Comparison of ENCODE assay signal across 8 mouse cellular contexts in the genomic region with DNA sequence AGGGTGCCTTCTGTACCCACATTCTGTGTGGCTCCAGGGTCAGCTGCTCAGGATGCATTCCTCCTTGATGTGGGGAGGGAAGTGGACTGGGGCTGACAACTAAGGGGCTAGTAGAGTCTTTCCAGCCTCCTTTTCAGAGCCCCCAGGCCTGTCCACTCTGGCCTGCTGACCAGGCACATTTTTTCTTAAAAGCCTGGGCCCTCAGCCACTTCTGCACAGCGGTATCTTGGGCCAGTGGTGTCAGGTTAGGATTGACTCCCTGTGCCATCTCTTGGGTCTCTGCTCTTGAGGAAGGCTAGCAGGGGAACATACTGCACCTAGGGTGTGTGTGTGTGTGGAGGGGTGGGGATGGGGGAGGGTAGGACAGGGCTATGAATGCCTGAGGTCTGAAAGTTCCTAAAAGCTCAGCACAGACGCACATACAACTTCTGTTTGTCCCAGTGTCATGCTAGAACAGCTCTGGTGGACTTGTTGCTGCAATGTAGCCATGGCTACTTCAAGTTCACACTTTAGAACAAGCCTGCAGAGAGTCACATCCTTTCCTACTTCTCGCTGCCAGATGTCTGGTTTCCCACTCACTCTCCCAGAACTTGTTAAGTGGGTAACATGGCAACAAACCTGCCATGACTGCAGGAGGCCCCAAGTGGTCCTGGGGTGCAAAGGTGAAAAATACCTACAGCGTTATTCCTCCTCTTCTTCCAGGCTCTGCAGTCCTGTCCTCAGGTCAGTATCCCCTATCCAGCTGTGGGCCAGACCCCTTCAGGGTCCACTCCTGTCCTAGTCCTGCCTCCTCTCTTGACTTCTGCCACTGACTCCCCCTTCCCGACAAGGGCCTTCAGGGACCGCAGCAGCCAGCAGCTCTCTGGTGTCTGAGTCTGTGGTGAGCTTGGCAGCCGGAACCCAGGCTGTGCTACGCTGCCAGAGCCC. TPM values are rescaled to one million over a fixed set of nuclear protein-coding genes. Genes with fewer than 3 reads are reported as not detected.
A peak's percentile ranks its signal among the peaks of the same experiment; 100 is the strongest.
DNase-seq lines count a peak whose midpoint lies in the region; ATAC-seq and TF ChIP-seq lines count a peak whose summit lies in the region.

No protein-coding gene starts in this region.

- H3K4me1 ChIP-seq in thymus, adult 2 months (replicated peaks; ENCODE audit: control insufficient read depth, insufficient read depth, low read length), result peaks cover 21% of the 10 kb centered on the region
- no peaks in the 10 kb centered on the region for H3K4me1 ChIP-seq in hindbrain, postnatal 0 days (ENCODE audit: insufficient read depth, low read length)
- H3K4me1 ChIP-seq in midbrain, embryonic 15.5 days, result peaks cover 14% of the 10 kb centered on the region; the same call in 1 of the 2 replicates

- H3K9ac ChIP-seq in hindbrain, postnatal 0 days (replicated peaks; ENCODE audit: low read length), result peak overlapping the region; percentile 35
- H3K9ac ChIP-seq in midbrain, embryonic 15.5 days, result no peak overlapping the region

- 22% methylated on average over 8 of the region's 8 CpGs for WGBS in thymus, adult 2 months
- WGBS in hindbrain, postnatal 0 days, result 18% methylated on average over 8 of the region's 8 CpGs
- WGBS in midbrain, embryonic 15.5 days, result 8% methylated on average over 8 of the region's 8 CpGs

- no peaks in the 10 kb centered on the region for H3K36me3 ChIP-seq in thymus, adult 2 months (ENCODE audit: control insufficient read depth, insufficient read depth, low read length)
- H3K36me3 ChIP-seq in hindbrain, postnatal 0 days (ENCODE audit: insufficient read depth, low read length), result no peaks in the 10 kb centered on the region
- H3K36me3 ChIP-seq in midbrain, embryonic 15.5 days (replicated peaks), result no peaks in the 10 kb centered on the region

- no peak overlapping the region for H3K27ac ChIP-seq in thymus, adult 2 months (ENCODE audit: control insufficient read depth, insufficient read depth, low read length)
- H3K27ac ChIP-seq in hindbrain, postnatal 0 days, result peak overlapping the region; percentile 61; the same call in 1 of the 2 replicates
- peak overlapping the region; percentile 17; the same call in 1 of the 2 replicates for H3K27ac ChIP-seq in midbrain, embryonic 15.5 days

- H3K4me2 ChIP-seq in hindbrain, postnatal 0 days (ENCODE audit: low read depth, low read length), result peak overlapping the region; percentile 57
- peak overlapping the region; percentile 44 for H3K4me2 ChIP-seq in midbrain, embryonic 15.5 days

- ATAC-seq in hindbrain, postnatal 0 days, result no peak; the same call in 1 of the 2 replicates
- ATAC-seq in midbrain, embryonic 15.5 days (replicated peaks), result 0 out of 2 replicates have a peak, but pooled peaks have one; percentile 16
- ATAC-seq in megakaryocyte-erythroid progenitor cell, adult 5-6 weeks (replicated peaks; ENCODE audit: low FRiP score, low TSS enrichment, poor library complexity, severe bottlenecking), result no peak

- TF ChIP-seq POLR2A in thymus, adult 2 months (IDR thresholded peaks at IDR 0.05; ENCODE audit: control insufficient read depth, extremely low read depth, insufficient read depth, low read length, poor library complexity), result no peak

- peak; percentile 29 for DNase-seq in embryo, embryonic 10.5 days (ENCODE audit: low spot score)
- no peak for DNase-seq in embryo, embryonic 11 days
- no peak for DNase-seq in thymus, adult 2 months
- no peak for DNase-seq in thymus, postnatal 14 days
- no peak for DNase-seq in hindbrain, postnatal 0 days (ENCODE audit: low spot score)
- no peak for DNase-seq in left cerebral cortex, adult 11 months (ENCODE audit: low spot score)

- no peaks in the 10 kb centered on the region for H3K27me3 ChIP-seq in thymus, adult 2 months (ENCODE audit: control insufficient read depth, insufficient read depth, low read length)
- peaks cover 4% of the 10 kb centered on the region; the same call in 1 of the 2 replicates for H3K27me3 ChIP-seq in hindbrain, postnatal 0 days (ENCODE audit: insufficient read depth, low read length)
- peaks cover 22% of the 10 kb centered on the region for H3K27me3 ChIP-seq in midbrain, embryonic 15.5 days (replicated peaks)

- TF ChIP-seq CTCF in thymus, adult 2 months (IDR thresholded peaks at IDR 0.05; ENCODE audit: borderline replicate concordance, control insufficient read depth, extremely low read depth, insufficient read depth, low read length, poor library complexity), result no peak
- no peak for TF ChIP-seq CTCF in hindbrain, postnatal 0 days (IDR thresholded peaks at IDR 0.05; ENCODE audit: low read depth)

- H3K9me3 ChIP-seq in hindbrain, postnatal 0 days (ENCODE audit: low read length), result no peaks in the 10 kb centered on the region
- no peaks in the 10 kb centered on the region for H3K9me3 ChIP-seq in midbrain, embryonic 15.5 days

- H3K4me3 ChIP-seq in thymus, adult 2 months (ENCODE audit: control insufficient read depth, insufficient read depth, low read length), result peak overlapping the region; percentile 39
- H3K4me3 ChIP-seq in hindbrain, postnatal 0 days (ENCODE audit: low read length), result peak overlapping the region; percentile 30
- peak overlapping the region; percentile 28 for H3K4me3 ChIP-seq in midbrain, embryonic 15.5 days

RNA-seq across cellular contexts. Expression of a gene that starts 0.9 kb away (rescaled TPM):
- polyA plus RNA-seq in thymus, adult 2 months (2012; rRNA removed), result 30.7 and 43.4 TPM in 2 replicates
- 45.8 and 58.9 TPM in 2 replicates for total RNA-seq in hindbrain, postnatal 0 days (2014; rRNA removed)
- 39.4 and 41.6 TPM in 2 replicates for polyA plus RNA-seq in hindbrain, postnatal 0 days (2015; fragmentation: Nextera tagmentation; extraction: Ambion mirVana)
- 23.4 and 32.6 TPM in 2 replicates for polyA plus RNA-seq in midbrain, embryonic 15.5 days (2015; fragmentation: Nextera tagmentation; extraction: Ambion mirVana)
- not detected in 2 replicates for total RNA-seq in megakaryocyte-erythroid progenitor cell, adult 5-6 weeks (2014; fragmentation: Nextera tagmentation)
- total RNA-seq in megakaryocyte-erythroid progenitor cell, adult 5-6 weeks (2017), result not detected in 2 replicates

RNA-seq across cellular contexts. Expression of a gene that starts 6.9 kb away (rescaled TPM):
- 152 and 184 TPM in 2 replicates for polyA plus RNA-seq in thymus, adult 2 months (2012; rRNA removed)
- 141 and 166 TPM in 2 replicates for total RNA-seq in hindbrain, postnatal 0 days (2014; rRNA removed)
- polyA plus RNA-seq in hindbrain, postnatal 0 days (2015; fragmentation: Nextera tagmentation; extraction: Ambion mirVana), result 16.0 and 16.4 TPM in 2 replicates
- polyA plus RNA-seq in midbrain, embryonic 15.5 days (2015; fragmentation: Nextera tagmentation; extraction: Ambion mirVana), result 30.9 and 37.0 TPM in 2 replicates
- total RNA-seq in megakaryocyte-erythroid progenitor cell, adult 5-6 weeks (2014; fragmentation: Nextera tagmentation), result 24.2 and 49.5 TPM in 2 replicates
- total RNA-seq in megakaryocyte-erythroid progenitor cell, adult 5-6 weeks (2017), result 11.1 and 16.2 TPM in 2 replicates

RNA-seq across cellular contexts. Expression of a gene that starts 9.3 kb away (rescaled TPM):
- 230 and 238 TPM in 2 replicates for polyA plus RNA-seq in thymus, adult 2 months (2012; rRNA removed)
- total RNA-seq in hindbrain, postnatal 0 days (2014; rRNA removed), result 110 and 143 TPM in 2 replicates
- polyA plus RNA-seq in hindbrain, postnatal 0 days (2015; fragmentation: Nextera tagmentation; extraction: Ambion mirVana), result 162 and 175 TPM in 2 replicates
- polyA plus RNA-seq in midbrain, embryonic 15.5 days (2015; fragmentation: Nextera tagmentation; extraction: Ambion mirVana), result 128 and 129 TPM in 2 replicates
- total RNA-seq in megakaryocyte-erythroid progenitor cell, adult 5-6 weeks (2014; fragmentation: Nextera tagmentation), result 108 and 182 TPM in 2 replicates
- total RNA-seq in megakaryocyte-erythroid progenitor cell, adult 5-6 weeks (2017), result 127 and 137 TPM in 2 replicates

RNA-seq across cellular contexts. Expression of a gene that starts 22.8 kb away (rescaled TPM):
- polyA plus RNA-seq in thymus, adult 2 months (2012; rRNA removed), result 2.7 and 3.0 TPM in 2 replicates
- 0.04 and 1.5 TPM in 2 replicates for total RNA-seq in hindbrain, postnatal 0 days (2014; rRNA removed)
- polyA plus RNA-seq in hindbrain, postnatal 0 days (2015; fragmentation: Nextera tagmentation; extraction: Ambion mirVana), result 0.13 and 0.23 TPM in 2 replicates
- 0.61 and 0.72 TPM in 2 replicates for polyA plus RNA-seq in midbrain, embryonic 15.5 days (2015; fragmentation: Nextera tagmentation; extraction: Ambion mirVana)
- total RNA-seq in megakaryocyte-erythroid progenitor cell, adult 5-6 weeks (2014; fragmentation: Nextera tagmentation), result 1.2 TPM in 1 of 2 replicates, not detected in the other
- 0.19 TPM in 1 of 2 replicates, not detected in the other for total RNA-seq in megakaryocyte-erythroid progenitor cell, adult 5-6 weeks (2017)

RNA-seq across cellular contexts. Expression of a gene that starts 28.1 kb away (rescaled TPM):
- 131 and 145 TPM in 2 replicates for polyA plus RNA-seq in thymus, adult 2 months (2012; rRNA removed)
- total RNA-seq in hindbrain, postnatal 0 days (2014; rRNA removed), result 57.6 and 80.2 TPM in 2 replicates
- 82.6 and 90.6 TPM in 2 replicates for polyA plus RNA-seq in hindbrain, postnatal 0 days (2015; fragmentation: Nextera tagmentation; extraction: Ambion mirVana)
- 155 and 164 TPM in 2 replicates for polyA plus RNA-seq in midbrain, embryonic 15.5 days (2015; fragmentation: Nextera tagmentation; extraction: Ambion mirVana)
- 108 and 141 TPM in 2 replicates for total RNA-seq in megakaryocyte-erythroid progenitor cell, adult 5-6 weeks (2014; fragmentation: Nextera tagmentation)
- total RNA-seq in megakaryocyte-erythroid progenitor cell, adult 5-6 weeks (2017), result 86.9 and 94.2 TPM in 2 replicates
